Mouse (Mus musculus) midbrain, embryonic 13.5 days (tissue): ENCODE measurements around the gene Pnrc2. TPM values are rescaled to one million over a fixed set of nuclear protein-coding genes. Genes with fewer than 3 reads are reported as not detected.

Experiments used
- ATAC-seq: fragments of 200-750 bp; cut with Nextera tagmentation; 2 replicates; pipeline ENCODE4 v1.8.0; 2017; ENCODE audit warnings: mild to moderate bottlenecking, moderate TSS enrichment, moderate library complexity
- H3K27ac ChIP-seq: fragments of 300-500 bp; sonication (generic); 2 replicates; pipeline ENCODE4 v1.5.1; 2015; ENCODE audit warnings: inconsistent platforms, mild to moderate bottlenecking, moderate library complexity
- H3K27me3 ChIP-seq: fragments of 300-500 bp; sonication (generic); 2 replicates; pipeline ENCODE4 v1.6.1; 2015; ENCODE audit warnings: mild to moderate bottlenecking, inconsistent platforms
- H3K36me3 ChIP-seq: fragments of 300-500 bp; sonication (generic); 2 replicates; pipeline ENCODE4 v1.6.1; 2015; ENCODE audit warnings: mild to moderate bottlenecking, inconsistent platforms
- H3K4me1 ChIP-seq: fragments of 300-500 bp; sonication (generic); replicated peaks from 2 replicates; pipeline ENCODE4 v1.6.1; 2015; ENCODE audit warnings: inconsistent platforms
- H3K4me2 ChIP-seq: fragments of 300-500 bp; sonication (generic); replicated peaks from 2 replicates; pipeline ENCODE4 v1.6.1; 2015; ENCODE audit warnings: moderate library complexity, mild to moderate bottlenecking, inconsistent platforms
- H3K4me3 ChIP-seq: fragments of 300-500 bp; sonication (generic); replicated peaks from 2 replicates; pipeline ENCODE4 v1.5.1; 2015; ENCODE audit warnings: mild to moderate bottlenecking, inconsistent platforms
- H3K9ac ChIP-seq: fragments of 300-500 bp; sonication (generic); replicated peaks from 2 replicates; pipeline ENCODE4 v1.6.1; 2015; ENCODE audit warnings: mild to moderate bottlenecking, inconsistent platforms
- H3K9me3 ChIP-seq: fragments of 300-500 bp; sonication (generic); 2 replicates; pipeline ENCODE4 v1.6.1; 2016; ENCODE audit warnings: mild to moderate bottlenecking, inconsistent platforms
- WGBS: fragments of 180-500 bp; shearing (Covaris S2); methylation state at CpG from one replicate; pipeline ENCODE4 v1.1.7; 2015; 5-methylcytosine and 5-hydroxymethylcytosine counted together
- polyA plus RNA-seq: library from polyadenylated mRNA; unstranded; fragments of >200 nt; fragmentation: Nextera tagmentation; extraction: Ambion mirVana; gene quantifications from 2 replicates; pipeline ENCODE4 v1.2.1, GENCODE M21; 2015

Gene Pnrc2
- polyA plus RNA-seq, 1 experiment from 2014 or later: 144 TPM

GRCm38 (mm10) chr4:135909326-135910066 is 35.8 kb upstream of the Pnrc2 start:
- H3K27me3 ChIP-seq: no peaks in the 10 kb centered on the region
- ATAC-seq: no peak
- H3K4me2 ChIP-seq: no peak overlapping the region
- H3K9ac ChIP-seq: no peak overlapping the region
- H3K9me3 ChIP-seq: no peaks in the 10 kb centered on the region
- 79% methylated on average over 13 of the region's 13 CpGs for WGBS
- H3K4me1 ChIP-seq: peaks cover 12% of the 10 kb centered on the region
- H3K27ac ChIP-seq: no peak overlapping the region
- no peak overlapping the region for H3K4me3 ChIP-seq
- no peaks in the 10 kb centered on the region for H3K36me3 ChIP-seq

GRCm38 (mm10) chr4:135906633-135907032 is 33.0 kb upstream of the Pnrc2 start:
- no peaks in the 10 kb centered on the region for H3K27me3 ChIP-seq
- no peaks in the 10 kb centered on the region for H3K9me3 ChIP-seq
- no peak for ATAC-seq
- H3K4me3 ChIP-seq: no peak overlapping the region
- no peak overlapping the region for H3K4me2 ChIP-seq
- no peak overlapping the region for H3K9ac ChIP-seq
- no peaks in the 10 kb centered on the region for H3K36me3 ChIP-seq
- H3K4me1 ChIP-seq: no peaks in the 10 kb centered on the region
- no peak overlapping the region for H3K27ac ChIP-seq
- WGBS: 90% methylated on average over 3 of the region's 3 CpGs

- Histone ChIP-seq H3K4me3 (no peak overlapping the region), H3K27me3 (no peaks in the 10 kb centered on the region), H3K9ac (no peak overlapping the region), H3K4me1 (no peaks in the 10 kb centered on the region), H3K4me2 (no peak overlapping the region), H3K9me3 (no peaks in the 10 kb centered on the region), H3K36me3 (no peaks in the 10 kb centered on the region), H3K27ac (no peak overlapping the region)
- no peak for ATAC-seq
- WGBS: 53% methylated on average over 1 of the region's 1 CpGs
Measured at GRCm38 (mm10) chr4:135904810-135905209, 31.2 kb upstream of the Pnrc2 start.

GRCm38 (mm10) chr4:135902606-135903242 is 29.1 kb upstream of the Pnrc2 start:
- ATAC-seq: no peak
- H3K9ac ChIP-seq: no peak overlapping the region
- no peak overlapping the region for H3K4me3 ChIP-seq
- H3K4me1 ChIP-seq: no peaks in the 10 kb centered on the region
- H3K9me3 ChIP-seq: no peaks in the 10 kb centered on the region
- H3K27ac ChIP-seq: no peak overlapping the region
- no peaks in the 10 kb centered on the region for H3K36me3 ChIP-seq
- H3K4me2 ChIP-seq: no peak overlapping the region
- no peaks in the 10 kb centered on the region for H3K27me3 ChIP-seq
- 89% methylated on average over 4 of the region's 4 CpGs for WGBS

GRCm38 (mm10) chr4:135900008-135900407 is 26.4 kb upstream of the Pnrc2 start:
- Histone ChIP-seq H3K4me1 (no peaks in the 10 kb centered on the region), H3K4me3 (no peak overlapping the region), H3K4me2 (no peak overlapping the region), H3K36me3 (no peaks in the 10 kb centered on the region), H3K27ac (no peak overlapping the region), H3K9ac (no peak overlapping the region), H3K9me3 (no peaks in the 10 kb centered on the region), H3K27me3 (no peaks in the 10 kb centered on the region)
- no peak for ATAC-seq
- WGBS: 79% methylated on average over 5 of the region's 5 CpGs

GRCm38 (mm10) chr4:135899050-135899448 is 25.4 kb upstream of the Pnrc2 start:
- H3K4me2 ChIP-seq: no peak overlapping the region
- ATAC-seq: no peak
- WGBS: 87% methylated on average over 7 of the region's 7 CpGs
- H3K27me3 ChIP-seq: no peaks in the 10 kb centered on the region
- H3K9me3 ChIP-seq: no peaks in the 10 kb centered on the region
- H3K36me3 ChIP-seq: no peaks in the 10 kb centered on the region
- H3K9ac ChIP-seq: no peak overlapping the region
- H3K4me3 ChIP-seq: no peak overlapping the region
- no peak overlapping the region for H3K27ac ChIP-seq
- no peaks in the 10 kb centered on the region for H3K4me1 ChIP-seq

- Histone ChIP-seq H3K4me1 (no peaks in the 10 kb centered on the region), H3K9me3 (no peaks in the 10 kb centered on the region), H3K27me3 (no peaks in the 10 kb centered on the region), H3K36me3 (no peaks in the 10 kb centered on the region), H3K4me2 (no peak overlapping the region), H3K27ac (no peak overlapping the region), H3K9ac (no peak overlapping the region), H3K4me3 (no peak overlapping the region)
- WGBS: 80% methylated on average over 9 of the region's 9 CpGs
- ATAC-seq: no peak
Measured at GRCm38 (mm10) chr4:135898380-135899049, 24.9 kb upstream of the Pnrc2 start.

GRCm38 (mm10) chr4:135896157-135896556 is 22.5 kb upstream of the Pnrc2 start:
- no peaks in the 10 kb centered on the region for H3K4me1 ChIP-seq
- WGBS: 78% methylated on average over 6 of the region's 6 CpGs

GRCm38 (mm10) chr4:135895071-135895571 is 21.5 kb upstream of the Pnrc2 start, which contains the start of gene Cnr2:
Cnr2 (plus strand) TSS chr4:135895394.
- Histone ChIP-seq H3K27ac (no peak within 1 kb of the TSS), H3K9me3 (no peaks in the 10 kb centered on the region), H3K36me3 (no peaks in the 10 kb centered on the region), H3K9ac (no peak within 1 kb of the TSS), H3K4me3 (no peak within 1 kb of the TSS), H3K27me3 (no peaks in the 10 kb centered on the region), H3K4me2 (no peak within 1 kb of the TSS), H3K4me1 (no peaks in the 10 kb centered on the region)
- 58% methylated on average over 8 of the region's 8 CpGs for WGBS
- ATAC-seq: no peak

More at GRCm38 (mm10) chr4:135896157-135896556, 22.5 kb upstream of the Pnrc2 start:
- H3K27ac ChIP-seq: no peak overlapping the region
- no peaks in the 10 kb centered on the region for H3K36me3 ChIP-seq
- H3K4me3 ChIP-seq: no peak overlapping the region
- H3K9ac ChIP-seq: no peak overlapping the region
- no peaks in the 10 kb centered on the region for H3K9me3 ChIP-seq
- no peak overlapping the region for H3K4me2 ChIP-seq
- H3K27me3 ChIP-seq: no peaks in the 10 kb centered on the region
- no peak for ATAC-seq

GRCm38 (mm10) chr4:135892884-135893283 is 19.2 kb upstream of the Pnrc2 start:
- H3K27me3 ChIP-seq: no peaks in the 10 kb centered on the region
- H3K9me3 ChIP-seq: no peaks in the 10 kb centered on the region
- no peaks in the 10 kb centered on the region for H3K4me1 ChIP-seq
- no peak overlapping the region for H3K27ac ChIP-seq
- no peak overlapping the region for H3K4me2 ChIP-seq
- no peak for ATAC-seq
- 71% methylated on average over 4 of the region's 4 CpGs for WGBS
- no peak overlapping the region for H3K4me3 ChIP-seq
- no peak overlapping the region for H3K9ac ChIP-seq
- no peaks in the 10 kb centered on the region for H3K36me3 ChIP-seq

GRCm38 (mm10) chr4:135891539-135891938 is 17.9 kb upstream of the Pnrc2 start:
- Histone ChIP-seq H3K4me2 (no peak overlapping the region), H3K4me3 (no peak overlapping the region), H3K27ac (no peak overlapping the region), H3K27me3 (no peaks in the 10 kb centered on the region), H3K9ac (no peak overlapping the region), H3K9me3 (no peaks in the 10 kb centered on the region), H3K36me3 (no peaks in the 10 kb centered on the region), H3K4me1 (no peaks in the 10 kb centered on the region)
- 88% methylated on average over 2 of the region's 2 CpGs for WGBS
- no peak for ATAC-seq

- peak; percentile 87 for ATAC-seq
Measured at GRCm38 (mm10) chr4:135889884-135890283, 16.2 kb upstream of the Pnrc2 start.

More at GRCm38 (mm10) chr4:135889884-135890283, 16.2 kb upstream of the Pnrc2 start:
- Histone ChIP-seq H3K4me1 (no peaks in the 10 kb centered on the region), H3K27me3 (no peaks in the 10 kb centered on the region), H3K9me3 (no peaks in the 10 kb centered on the region), H3K4me2 (no peak overlapping the region), H3K36me3 (no peaks in the 10 kb centered on the region), H3K27ac (no peak overlapping the region), H3K4me3 (no peak overlapping the region), H3K9ac (no peak overlapping the region)
- 4% methylated on average over 4 of the region's 4 CpGs for WGBS
